Mouse (Mus musculus) cortical plate, adult 2 months (tissue): Measurements from ENCODE around the gene Plcd1. TPM values are rescaled to one million over a fixed set of nuclear protein-coding genes. Genes with fewer than 3 reads are reported as not detected.

Experiments
- H3K27ac ChIP-seq: fragments of 200-500 bp; 2 replicates; pipeline ENCODE4 v1.5.1; 2012; ENCODE audit warnings: low read length, control low read depth, inconsistent platforms; ENCODE audit not compliant: insufficient read depth
- H3K4me1 ChIP-seq: fragments of 200-500 bp; 2 replicates; pipeline ENCODE4 v1.6.1; 2011; ENCODE audit warnings: low read length; ENCODE audit not compliant: control insufficient read depth, insufficient read depth
- H3K4me3 ChIP-seq: fragments of 200-500 bp; 2 replicates; pipeline ENCODE4 v1.5.1; 2011; ENCODE audit warnings: mild to moderate bottlenecking, low read length, control low read depth; ENCODE audit not compliant: insufficient read depth
- CTCF ChIP-seq: fragments of 200-500 bp; IDR thresholded peaks from 2 replicates; pipeline ENCODE4 v1.5.1; 2011; ENCODE audit warnings: mild to moderate bottlenecking, control low read depth, low read length; ENCODE audit not compliant: insufficient read depth; ENCODE audit errors: extremely low read depth
- POLR2A ChIP-seq: fragments of 200-500 bp; IDR thresholded peaks from 2 replicates; pipeline ENCODE4 v1.6.1; 2011; ENCODE audit warnings: mild to moderate bottlenecking, low read length, control low read depth; ENCODE audit not compliant: insufficient read depth; ENCODE audit errors: extremely low read depth
- polyA plus RNA-seq: library from polyadenylated mRNA; depleted of rRNA; stranded (reverse); fragments of >200 nt; gene quantifications from 2 replicates; pipeline ENCODE4 v1.2.3, GENCODE M21; 2012

Gene Plcd1
- polyA plus RNA-seq, 1 experiment: 21.7 TPM

- no peak for TF ChIP-seq CTCF
- no peak for TF ChIP-seq POLR2A
Measured at GRCm38 (mm10) chr9:119080040-119080675, 13.1 kb downstream of the Plcd1 start.

GRCm38 (mm10) chr9:119075685-119076084, 17.6 kb downstream of the Plcd1 start:
- TF ChIP-seq POLR2A (no peak), CTCF (no peak)
- Histone ChIP-seq H3K27ac (no peak overlapping the region), H3K4me3 (no peak overlapping the region), H3K4me1 (no peaks in the 10 kb centered on the region)

More at GRCm38 (mm10) chr9:119080040-119080675, 13.1 kb downstream of the Plcd1 start:
- H3K4me3 ChIP-seq: no peak overlapping the region
- no peak overlapping the region for H3K27ac ChIP-seq
- no peaks in the 10 kb centered on the region for H3K4me1 ChIP-seq

- TF ChIP-seq POLR2A: no peak
- TF ChIP-seq CTCF: no peak
- no peak overlapping the region for H3K4me3 ChIP-seq
- no peak overlapping the region for H3K27ac ChIP-seq
- no peaks in the 10 kb centered on the region for H3K4me1 ChIP-seq
Measured at GRCm38 (mm10) chr9:119073184-119073895, 20.0 kb downstream of the Plcd1 start.

GRCm38 (mm10) chr9:119071786-119072185, 21.5 kb downstream of the Plcd1 start:
- no peaks in the 10 kb centered on the region for H3K4me1 ChIP-seq
- TF ChIP-seq CTCF (no peak), POLR2A (no peak)
- no peak overlapping the region for H3K4me3 ChIP-seq
- no peak overlapping the region for H3K27ac ChIP-seq

GRCm38 (mm10) chr9:119070173-119070825, 23.0 kb downstream of the Plcd1 start:
- no peak overlapping the region for H3K4me3 ChIP-seq
- H3K4me1 ChIP-seq: no peaks in the 10 kb centered on the region
- TF ChIP-seq CTCF: no peak
- no peak for TF ChIP-seq POLR2A

GRCm38 (mm10) chr9:119068266-119068665, 25.0 kb downstream of the Plcd1 start:
- H3K27ac ChIP-seq: no peak overlapping the region
- no peaks in the 10 kb centered on the region; the same call in 1 of the 2 replicates for H3K4me1 ChIP-seq
- H3K4me3 ChIP-seq: no peak overlapping the region
- no peak for TF ChIP-seq POLR2A
- no peak for TF ChIP-seq CTCF

More at GRCm38 (mm10) chr9:119070173-119070825, 23.0 kb downstream of the Plcd1 start:
- H3K27ac ChIP-seq: no peak overlapping the region

GRCm38 (mm10) chr9:119067601-119068000, 25.7 kb downstream of the Plcd1 start:
- H3K4me3 ChIP-seq: no peak overlapping the region
- no peak overlapping the region for H3K27ac ChIP-seq
- no peaks in the 10 kb centered on the region; the same call in 1 of the 2 replicates for H3K4me1 ChIP-seq
- peak; percentile 95 for TF ChIP-seq CTCF
- TF ChIP-seq POLR2A: no peak

- TF ChIP-seq CTCF: no peak
- TF ChIP-seq POLR2A: no peak
- Histone ChIP-seq H3K27ac (no peak overlapping the region), H3K4me1 (no peaks in the 10 kb centered on the region; the same call in 1 of the 2 replicates), H3K4me3 (no peak overlapping the region)
Measured at GRCm38 (mm10) chr9:119064296-119064695, 29.0 kb downstream of the Plcd1 start.

- Histone ChIP-seq H3K27ac (no peak overlapping the region), H3K4me1 (no peaks in the 10 kb centered on the region; the same call in 1 of the 2 replicates)
- TF ChIP-seq CTCF: no peak
- TF ChIP-seq POLR2A: no peak
Measured at GRCm38 (mm10) chr9:119063036-119063644, 30.2 kb downstream of the Plcd1 start.

More at GRCm38 (mm10) chr9:119063036-119063644, 30.2 kb downstream of the Plcd1 start:
- no peak overlapping the region for H3K4me3 ChIP-seq
